Mouse (Mus musculus): ENCODE results near the gene B3galt5.
A peak's percentile ranks its signal among the peaks of the same experiment; 100 is the strongest.

B3galt5 gene

GRCm38 (mm10) chr16:96235366-96235970, at the start of gene B3galt5:
TSS of gene B3galt5 (plus strand) at chr16:96235801.
- no peak for DNase-seq

- DNase-seq = no peak
Measured at GRCm38 (mm10) chr16:96187619-96188018, 48.0 kb upstream of the B3galt5 start.

GRCm38 (mm10) chr16:96191531-96192506, 43.8 kb upstream of the B3galt5 start, which contains the start of gene Lca5l:
TSS of gene Lca5l (minus strand) at chr16:96192271.
- DNase-seq = peak; percentile 100

- DNase-seq = peak; percentile 83
Measured at GRCm38 (mm10) chr16:96199913-96200701, 35.5 kb upstream of the B3galt5 start, which contains the start of gene Sh3bgr. TSS of gene Sh3bgr (plus strand) at chr16:96200450.

GRCm38 (mm10) chr16:96200702-96201028, 34.9 kb upstream of the B3galt5 start:
- no peak for DNase-seq

- DNase-seq = no peak
Measured at GRCm38 (mm10) chr16:96201485-96202232, 33.9 kb upstream of the B3galt5 start.

- DNase-seq = no peak
Measured at GRCm38 (mm10) chr16:96209789-96210188, 25.8 kb upstream of the B3galt5 start.

- DNase-seq = no peak
Measured at GRCm38 (mm10) chr16:96210856-96211255, 24.7 kb upstream of the B3galt5 start.

- DNase-seq = no peak
Measured at GRCm38 (mm10) chr16:96213027-96213426, 22.6 kb upstream of the B3galt5 start.

- DNase-seq = no peak
Measured at GRCm38 (mm10) chr16:96221491-96221890, 14.1 kb upstream of the B3galt5 start.

GRCm38 (mm10) chr16:96221959-96222358, 13.6 kb upstream of the B3galt5 start:
- DNase-seq = no peak

- DNase-seq = no peak
Measured at GRCm38 (mm10) chr16:96222452-96222851, 13.1 kb upstream of the B3galt5 start.

GRCm38 (mm10) chr16:96228438-96228837, 7.2 kb upstream of the B3galt5 start:
- no peak for DNase-seq

- DNase-seq = no peak
Measured at GRCm38 (mm10) chr16:96229044-96229555, 6.5 kb upstream of the B3galt5 start.

GRCm38 (mm10) chr16:96230411-96230810, 5.2 kb upstream of the B3galt5 start:
- peak; percentile 83 for DNase-seq

GRCm38 (mm10) chr16:96231251-96231650, 4.3 kb upstream of the B3galt5 start:
- DNase-seq = no peak

- no peak for DNase-seq
Measured at GRCm38 (mm10) chr16:96231974-96232373, 3.6 kb upstream of the B3galt5 start.

- DNase-seq = no peak
Measured at GRCm38 (mm10) chr16:96233996-96234395, 1.6 kb upstream of the B3galt5 start.

- no peak for DNase-seq
Measured at GRCm38 (mm10) chr16:96244496-96244895, 8.9 kb downstream of the B3galt5 start.

GRCm38 (mm10) chr16:96249635-96250034, 14.0 kb downstream of the B3galt5 start:
- no peak for DNase-seq

GRCm38 (mm10) chr16:96252146-96252545, 16.5 kb downstream of the B3galt5 start:
- no peak for DNase-seq

- peak; percentile 41 for DNase-seq
Measured at GRCm38 (mm10) chr16:96258429-96258828, 22.8 kb downstream of the B3galt5 start.
